Mouse (Mus musculus): Measurements from ENCODE around the gene Frem1.
A peak's percentile ranks its signal among the peaks of the same experiment; 100 is the strongest.

The Frem1 gene

DNA sequence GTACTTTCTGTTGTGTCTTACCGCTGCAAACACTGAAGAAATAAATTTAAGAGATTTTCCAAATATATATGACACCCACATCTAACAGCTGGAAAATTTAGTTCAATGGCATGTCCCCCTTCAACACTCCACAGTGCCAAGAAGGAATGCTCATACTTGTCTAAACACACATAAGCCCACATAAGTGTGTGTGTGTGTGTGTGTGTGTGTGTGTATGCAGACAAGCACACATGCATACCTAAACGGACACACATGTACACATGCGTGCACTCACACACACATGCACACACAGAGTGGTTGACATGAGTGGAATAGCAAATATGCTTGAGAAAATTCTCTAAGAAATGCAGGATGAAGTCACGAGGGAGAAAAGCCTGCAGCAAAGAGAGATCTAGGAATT, 179.6 kb downstream of the Frem1 start:
- DNase-seq (ENCODE audit: low spot score in 2 of 2): no peak

DNA sequence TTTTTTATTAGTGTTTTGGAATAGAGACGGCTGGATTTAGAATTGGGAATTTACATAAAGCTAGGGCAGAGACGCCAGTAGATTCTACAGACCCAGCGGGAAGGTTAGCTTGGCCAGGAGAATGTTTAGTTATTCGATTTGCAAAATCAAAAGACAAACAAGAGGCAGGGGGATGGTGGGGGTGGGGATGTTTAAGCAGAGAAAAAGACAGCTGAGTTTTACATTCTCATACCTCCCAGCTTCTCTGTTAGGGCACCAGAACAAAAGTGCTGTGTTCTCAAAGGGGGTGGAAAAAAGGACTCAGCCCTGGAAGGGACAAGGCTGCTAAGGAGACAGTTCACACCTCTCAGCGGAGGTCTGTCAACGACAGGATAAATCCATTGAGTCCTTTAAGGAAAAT, 180.0 kb downstream of the Frem1 start:
- DNase-seq (ENCODE audit: low spot score in 2 of 2): no peak

DNA sequence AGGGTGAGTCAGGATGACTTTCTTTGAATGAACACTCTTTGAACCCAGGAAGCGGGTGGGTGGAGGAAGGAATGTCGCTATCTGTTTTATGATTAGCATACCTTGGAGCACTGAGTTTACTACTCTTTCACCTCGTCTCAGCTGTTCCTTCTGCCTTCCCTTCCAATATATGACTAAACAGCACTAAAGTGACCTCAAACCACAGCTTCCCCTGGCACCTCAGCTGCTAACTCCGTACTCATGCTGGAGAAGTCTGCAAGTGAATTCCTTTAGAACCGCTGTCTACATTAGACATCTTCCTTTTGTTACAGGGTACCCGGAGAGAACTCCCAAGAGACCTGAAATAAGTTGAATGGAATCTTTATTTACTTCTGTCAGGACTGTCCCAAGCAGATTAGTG, 181.2 kb downstream of the Frem1 start:
- DNase-seq (ENCODE audit: low spot score in 2 of 2): no peak

DNA sequence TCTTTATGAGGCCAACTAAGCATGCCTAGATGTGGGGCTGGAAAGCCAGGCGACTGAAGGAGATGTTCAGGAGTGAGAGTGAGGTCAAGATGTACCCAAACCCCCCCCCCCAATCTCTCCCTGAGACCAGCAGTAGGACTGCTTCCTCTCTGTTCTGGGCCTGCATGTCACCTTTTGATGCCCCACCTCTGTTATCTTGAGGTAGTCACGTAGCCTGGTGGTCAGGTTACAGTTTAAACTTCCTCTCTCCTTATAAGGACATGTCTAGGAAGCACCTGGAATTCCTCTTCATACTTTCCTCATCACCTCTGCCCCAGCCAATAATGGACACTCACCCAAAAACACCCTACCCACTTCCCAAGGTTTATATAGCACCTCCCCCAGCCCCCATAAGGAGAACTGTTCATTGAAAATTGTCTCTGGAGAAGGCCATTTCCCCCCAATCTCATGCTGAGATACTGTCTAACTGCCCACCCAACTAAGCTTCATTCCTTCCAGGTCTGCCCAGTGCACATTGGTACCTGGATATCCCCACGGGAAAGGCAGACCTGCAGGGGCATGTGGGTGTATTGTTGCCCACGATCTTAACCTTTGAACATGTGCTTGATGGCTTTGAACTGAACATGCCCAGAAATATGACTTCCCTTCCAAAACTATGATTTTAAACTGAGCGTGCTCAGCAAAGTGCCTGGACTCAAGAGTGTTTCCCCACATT, 184.3 kb downstream of the Frem1 start:
- DNase-seq (ENCODE audit: low spot score in 2 of 2): no peak

DNA sequence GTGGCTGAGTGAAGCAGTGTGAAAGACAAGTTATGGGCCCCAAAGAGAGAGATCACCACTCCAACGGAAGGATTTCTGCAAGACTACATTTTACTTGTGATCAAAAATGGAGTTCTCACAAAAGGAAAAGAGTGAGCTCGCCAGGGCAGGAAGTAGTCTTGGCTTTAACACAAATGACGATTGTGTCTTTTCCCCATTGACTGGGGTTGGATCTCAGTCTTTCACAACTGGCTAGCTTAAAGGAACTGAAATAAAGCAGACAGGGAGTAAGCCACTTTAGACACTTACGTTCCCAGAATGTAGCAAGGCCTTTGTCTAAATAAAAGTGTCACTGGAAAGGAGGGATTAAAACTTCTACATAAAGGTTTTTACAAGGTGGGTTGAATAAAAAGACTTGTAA, 185.0 kb downstream of the Frem1 start:
- no peak for DNase-seq (ENCODE audit: low spot score in 2 of 2)

DNA sequence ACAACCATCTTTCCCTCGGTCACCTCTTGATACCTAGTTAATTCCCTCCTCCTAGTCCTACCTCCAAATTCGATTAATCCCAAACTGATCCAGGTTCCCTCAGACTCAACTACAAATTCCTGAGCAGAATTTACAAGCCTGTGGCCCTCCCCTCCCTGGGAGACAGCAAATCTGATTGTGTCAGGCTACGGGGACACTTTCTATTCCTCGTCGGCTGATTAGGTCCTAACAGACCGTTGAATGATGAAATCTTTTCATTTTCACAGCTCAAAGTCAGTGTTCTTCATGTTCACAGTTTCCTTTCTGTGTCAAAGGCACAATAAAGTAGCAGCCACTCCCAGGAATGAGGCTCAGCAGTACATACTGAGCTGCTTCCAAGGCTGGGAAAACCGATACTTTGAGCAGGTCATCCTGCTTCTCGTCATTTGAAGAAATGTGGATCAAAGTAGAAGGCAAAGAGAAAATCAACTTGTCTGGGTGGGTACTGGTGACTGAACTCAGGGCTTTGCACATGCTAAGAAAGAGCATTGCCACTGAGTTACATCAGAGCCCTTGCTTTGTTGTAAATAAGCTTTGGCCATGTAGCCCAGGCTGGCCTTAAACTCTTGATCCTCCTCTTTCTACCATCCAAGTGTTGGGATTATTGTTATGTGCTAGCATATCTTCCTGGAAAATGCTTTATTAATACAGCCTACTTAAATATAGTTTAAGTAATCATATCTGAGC, 187.0 kb downstream of the Frem1 start:
- DNase-seq (ENCODE audit: low spot score in 2 of 2): no peak

DNA sequence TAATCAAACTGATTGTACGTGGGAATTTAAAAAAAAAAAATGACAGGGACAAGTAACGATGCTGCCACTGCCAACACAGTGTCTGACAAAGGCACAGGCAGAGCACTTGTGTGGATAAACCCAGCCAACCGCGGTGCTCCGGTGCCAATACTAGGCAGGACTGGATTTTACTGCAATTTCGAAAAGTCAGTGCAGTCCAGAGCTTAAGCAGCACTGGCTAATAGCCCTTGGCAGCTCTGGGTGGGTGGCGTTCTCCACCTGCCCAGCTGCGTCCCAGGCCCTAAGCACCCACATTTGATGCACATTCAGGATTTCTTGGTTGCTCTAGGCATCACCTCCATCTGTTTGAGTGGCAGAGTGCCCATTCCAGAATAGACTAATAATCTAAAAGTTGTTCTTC, 188.8 kb downstream of the Frem1 start:
- DNase-seq (ENCODE audit: low spot score in 2 of 2): peak in 1 of 2 experiments; percentile 14

DNA sequence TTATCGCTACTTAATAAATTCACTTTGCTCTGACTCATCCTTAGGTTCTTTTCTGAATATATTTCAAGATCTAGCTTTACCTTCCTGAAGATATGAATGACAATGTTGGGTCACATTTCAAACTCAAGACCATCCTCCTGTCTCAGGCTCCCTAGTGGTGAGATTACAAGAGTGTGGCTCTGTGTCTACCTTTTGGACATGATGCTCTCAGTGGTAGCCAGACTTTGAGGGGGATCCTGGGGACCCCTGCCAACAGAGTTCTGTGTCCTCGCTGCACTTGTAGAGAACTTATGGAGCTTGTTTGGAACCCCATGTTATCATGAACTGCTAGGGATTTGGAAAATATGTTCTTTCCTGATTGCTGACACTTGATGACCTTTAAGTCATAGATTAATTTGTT, 190.7 kb downstream of the Frem1 start:
- DNase-seq (ENCODE audit: low spot score in 2 of 2): no peak

DNA sequence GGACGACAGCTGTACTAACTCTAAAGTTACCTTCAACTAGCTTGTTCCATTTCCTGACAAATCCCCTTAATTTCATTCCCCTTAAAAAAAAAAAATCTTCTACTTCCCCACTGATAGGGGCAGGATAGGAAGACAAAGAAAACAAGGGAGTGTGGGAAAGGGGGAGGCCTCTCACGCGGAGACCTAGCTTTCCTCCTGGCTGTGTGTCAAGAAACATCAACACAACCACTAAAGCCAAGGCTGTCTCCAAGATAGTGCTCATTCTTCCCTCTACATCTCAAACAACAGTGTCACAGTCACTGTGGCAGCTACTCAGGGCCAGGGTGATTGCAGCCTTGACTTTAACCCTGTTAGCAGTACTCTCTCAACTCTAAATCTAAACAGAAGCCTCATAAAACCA, 191.6 kb downstream of the Frem1 start:
- no peak for DNase-seq (ENCODE audit: low spot score in 2 of 2)

DNA sequence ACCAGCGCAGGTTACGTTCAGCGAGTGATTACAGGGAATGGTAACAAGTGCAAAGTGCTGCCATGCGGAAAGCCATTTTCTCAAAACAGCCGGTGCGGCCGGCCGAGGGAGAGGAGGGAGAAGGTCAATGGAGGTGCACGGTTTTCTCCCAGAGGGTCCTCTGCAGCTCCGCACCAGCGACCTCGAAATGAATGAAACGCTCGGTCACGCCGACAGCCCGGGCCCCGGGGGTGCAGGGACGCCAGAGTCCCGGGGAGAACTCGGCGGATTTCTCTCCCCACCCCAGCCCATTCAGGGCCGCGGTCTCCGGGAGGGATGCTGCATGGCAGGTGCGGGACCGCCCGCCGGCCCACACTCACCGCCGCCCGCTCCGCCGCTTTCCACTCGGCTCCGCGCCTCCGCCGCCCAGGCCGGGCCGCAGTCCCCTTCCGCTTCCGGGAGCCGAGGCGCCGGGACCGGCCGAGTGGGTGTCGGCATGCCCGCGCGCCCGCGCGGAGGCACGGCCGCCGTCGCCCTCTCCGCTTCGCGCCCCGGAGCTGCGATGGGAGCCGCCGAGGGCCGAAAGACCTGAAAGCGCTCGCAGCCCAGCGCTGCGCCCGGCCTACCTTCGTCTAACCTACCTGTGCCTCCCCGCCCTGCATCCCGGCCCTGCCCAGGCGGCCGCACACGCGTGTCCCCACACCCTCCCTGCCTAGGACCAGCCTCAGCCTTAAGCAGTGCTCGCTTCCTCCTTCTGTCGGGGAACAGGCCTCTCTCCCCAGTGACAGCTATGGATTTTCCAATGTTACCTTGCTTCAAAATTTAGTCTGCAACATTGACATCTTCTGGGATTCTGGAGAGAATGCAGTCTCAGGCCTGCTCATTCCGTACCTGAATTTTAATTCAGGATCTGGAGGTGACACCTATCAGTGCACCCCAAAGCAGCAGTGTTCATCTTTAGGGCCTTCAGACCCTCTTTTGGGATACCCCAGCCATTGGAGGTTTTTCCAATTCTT, 192.7 kb downstream of the Frem1 start, which contains the start of gene Zdhhc21:
Zdhhc21 (minus strand) TSS at position 828 of the 995 bp plus-strand sequence.
- DNase-seq (ENCODE audit: low spot score in 2 of 2): peak; percentile 80 to 84

DNA sequence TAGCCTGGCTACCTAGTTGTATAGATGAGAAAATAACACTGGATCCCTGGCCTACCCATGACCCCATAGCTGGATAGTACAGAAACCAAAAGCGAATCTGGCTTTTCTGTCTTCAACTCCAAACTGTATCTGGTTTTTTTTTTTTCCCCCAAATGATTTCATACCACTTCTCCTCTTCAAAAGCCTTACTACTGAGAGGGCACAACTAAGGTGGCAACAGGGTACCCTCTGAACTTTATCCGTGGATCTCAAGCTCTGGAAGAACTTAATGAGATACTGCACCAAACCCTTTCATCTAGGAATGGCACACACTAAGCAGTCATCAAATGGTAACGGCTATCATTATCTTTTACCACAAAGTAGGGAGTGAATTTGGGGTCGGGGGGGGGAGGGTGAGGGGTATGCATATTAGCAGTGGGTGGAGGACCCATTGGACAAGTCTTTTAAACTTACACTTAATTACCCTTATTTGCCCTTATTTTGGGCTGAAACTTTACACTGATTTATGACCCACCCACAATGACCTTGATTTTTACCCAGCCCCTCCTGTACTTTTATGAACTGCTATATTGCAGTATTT, 193.6 kb downstream of the Frem1 start:
- no peak for DNase-seq (ENCODE audit: low spot score in 2 of 2)

DNA sequence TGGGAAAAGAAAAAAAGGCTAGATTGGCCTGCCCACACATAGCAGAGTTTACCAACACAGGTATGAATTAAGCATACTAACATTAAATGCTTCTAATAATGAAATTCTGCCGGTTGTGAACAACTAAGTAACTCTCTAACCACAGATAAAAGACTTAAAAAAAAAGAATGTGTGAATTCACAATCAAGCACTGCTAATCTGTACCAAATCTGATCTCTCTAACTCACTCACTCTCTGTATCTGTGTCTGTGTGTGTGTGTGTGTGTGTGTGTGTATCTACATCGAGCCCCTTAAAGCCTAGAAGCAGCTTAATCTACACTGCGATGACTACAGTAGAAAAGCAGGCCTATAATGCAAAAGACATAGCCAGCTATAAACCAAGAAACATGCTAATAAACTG, 195.2 kb downstream of the Frem1 start:
- no peak for DNase-seq (ENCODE audit: low spot score in 2 of 2)

DNA sequence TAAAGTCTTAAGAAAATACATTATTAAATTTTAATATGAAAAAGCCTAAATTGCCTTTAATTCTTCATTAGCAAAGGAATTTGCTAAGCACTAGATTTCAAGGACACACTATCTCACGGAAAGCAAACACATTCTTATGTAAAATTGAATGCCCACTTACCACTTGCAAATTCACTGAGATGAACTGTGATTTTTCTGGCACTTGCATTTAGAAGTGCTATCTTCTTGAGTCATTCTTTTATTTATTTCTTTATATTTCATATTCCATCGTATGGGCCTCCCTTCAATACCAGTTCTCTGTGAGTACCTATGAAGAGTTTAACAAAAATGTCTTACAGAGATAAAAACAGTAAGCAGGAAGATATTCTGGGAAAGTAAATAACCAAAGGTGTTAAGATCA, 198.3 kb downstream of the Frem1 start:
- no peak for DNase-seq (ENCODE audit: low spot score in 2 of 2)

DNA sequence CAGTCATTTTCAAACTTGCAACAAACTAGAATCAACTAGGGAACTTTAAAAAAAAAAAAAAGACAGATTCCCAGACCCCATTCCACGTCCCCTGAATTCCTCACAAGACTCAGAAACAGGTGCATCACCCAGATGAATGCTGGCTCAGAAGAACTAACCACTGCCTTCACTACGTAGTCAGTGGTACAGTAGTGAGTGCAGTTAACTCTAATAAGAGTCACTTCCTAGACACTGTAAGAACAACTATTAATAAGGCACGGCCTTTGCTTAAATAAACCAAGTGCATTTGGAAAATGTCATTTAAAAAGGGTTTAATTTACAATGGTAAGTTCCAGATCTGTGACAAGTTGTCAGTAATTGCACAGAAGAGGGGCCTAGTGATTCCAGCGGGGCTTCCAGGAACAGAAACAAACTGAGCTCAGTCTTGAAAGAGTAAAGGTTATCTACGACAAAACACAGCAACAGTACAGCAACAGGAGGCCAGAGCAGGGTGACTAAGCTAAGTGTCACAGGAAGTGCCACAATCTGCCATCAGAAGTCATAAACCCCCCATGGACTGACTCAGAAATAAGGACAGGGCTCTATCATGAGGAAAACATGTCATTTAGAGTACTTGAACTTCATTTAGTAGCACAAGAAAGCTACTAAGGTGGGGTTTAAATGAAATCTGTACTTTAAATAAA, 203.4 kb downstream of the Frem1 start:
- DNase-seq (ENCODE audit: low spot score in 2 of 2): no peak

Measured in urinary bladder, postnatal 36 days (tissue).